Mouse (Mus musculus) cerebellum, adult 2 months (tissue): Measurements from ENCODE around the gene Etv1. TPM values are rescaled to one million over a fixed set of nuclear protein-coding genes. Genes with fewer than 3 reads are reported as not detected.
A peak's percentile ranks its signal among the peaks of the same experiment; 100 is the strongest.

Source experiments
- DNase-seq, 2 experiments: peaks; one replicate each; pipeline ENCODE4 v3.0.0; 2021
- H3K27ac ChIP-seq: fragments of 200-500 bp; 2 replicates; pipeline ENCODE4 v1.5.1; 2012; ENCODE audit warnings: low read length, control low read depth, inconsistent platforms; ENCODE audit not compliant: insufficient read depth
- H3K27me3 ChIP-seq: fragments of 200-500 bp; 2 replicates; pipeline ENCODE4 v1.6.1; 2012; ENCODE audit warnings: inconsistent platforms, mild to moderate bottlenecking, low read length, moderate library complexity; ENCODE audit not compliant: control insufficient read depth, insufficient read depth
- H3K4me1 ChIP-seq: fragments of 200-500 bp; 2 replicates; pipeline ENCODE4 v1.6.1; 2011; ENCODE audit warnings: low read length; ENCODE audit not compliant: control insufficient read depth, insufficient read depth
- H3K4me3 ChIP-seq: fragments of 200-500 bp; replicated peaks from 2 replicates; pipeline ENCODE3; 2011; ENCODE audit warnings: mild to moderate bottlenecking, low read depth, low read length, control low read depth; ENCODE audit not compliant: insufficient read depth
- CTCF ChIP-seq: fragments of 200-500 bp; IDR thresholded peaks from 2 replicates; pipeline ENCODE4 v1.5.1; 2011; ENCODE audit warnings: low read depth, mild to moderate bottlenecking, control low read depth, low read length, moderate library complexity, borderline replicate concordance; ENCODE audit not compliant: insufficient read depth
- POLR2A ChIP-seq: fragments of 200-500 bp; IDR thresholded peaks from 2 replicates; pipeline ENCODE4 v1.6.1; 2011; ENCODE audit warnings: low read length, control low read depth, borderline replicate concordance; ENCODE audit not compliant: insufficient read depth
- WGBS: fragments of 180-500 bp; shearing (Covaris S2); methylation state at CpG from one replicate; pipeline ENCODE4 v1.1.7; 2018; 5-methylcytosine and 5-hydroxymethylcytosine counted together
- polyA plus RNA-seq: library from polyadenylated mRNA; depleted of rRNA; stranded (reverse); fragments of >200 nt; gene quantifications from 2 replicates; pipeline ENCODE4 v1.2.3, GENCODE M21; 2012

Gene Etv1
- polyA plus RNA-seq, 1 experiment: 134 TPM

DNA sequence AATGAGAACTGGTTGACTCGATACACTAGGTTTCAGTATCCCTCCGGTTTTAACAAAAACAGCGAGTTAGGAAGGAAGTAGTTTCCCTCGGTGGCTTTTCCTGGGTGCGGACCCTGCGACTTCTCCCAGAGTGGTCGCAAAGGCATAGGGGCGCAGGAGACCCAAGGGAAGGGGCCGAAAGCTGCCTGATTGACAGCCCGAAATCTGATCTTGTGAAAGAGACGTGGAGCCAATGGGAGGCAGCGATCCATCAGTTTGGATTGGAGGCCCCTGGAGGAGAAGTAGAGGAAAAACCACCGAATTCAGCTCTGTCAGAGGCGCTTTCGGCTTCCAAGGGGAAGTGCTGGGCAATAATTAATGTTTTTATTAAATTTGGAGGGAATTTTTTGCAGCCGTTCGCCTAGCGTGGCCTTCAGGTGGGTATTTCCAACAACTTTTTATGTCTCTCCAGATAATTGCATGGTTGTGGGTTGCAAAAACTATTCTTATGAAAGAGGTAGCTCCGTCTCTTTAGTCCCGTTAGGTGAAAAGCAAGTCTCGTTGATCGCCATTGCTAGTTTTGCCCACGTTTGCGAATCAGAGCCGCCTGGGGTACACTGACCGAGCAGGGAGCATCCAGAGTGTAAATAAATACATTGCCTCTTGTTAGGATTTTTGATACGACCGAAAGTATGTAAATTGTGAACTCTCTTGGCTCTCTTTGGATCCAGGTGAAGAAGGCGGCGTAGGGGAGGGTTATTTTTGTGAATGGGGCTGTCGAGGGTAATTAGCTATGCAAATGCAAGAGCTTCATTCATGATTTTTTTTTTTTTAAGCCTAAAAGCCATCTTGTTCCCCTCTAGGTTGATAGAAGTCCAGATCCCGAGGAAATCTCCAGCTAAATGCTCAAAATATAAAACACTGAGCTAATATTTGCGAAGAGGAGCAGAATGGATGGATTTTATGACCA is 1.1 kb downstream of the Etv1 start:
- whole genome bisulfite sequencing: under 1% methylated on average over 33 of the region's 33 CpGs
- DNase-seq: peak; percentile 83 to 85
- Histone ChIP-seq H3K27me3 (no peaks in the 10 kb centered on the region), H3K4me1 (no peaks in the 10 kb centered on the region), H3K27ac (peak overlapping the region; percentile 94), H3K4me3 (peak overlapping the region; percentile 95)
- TF ChIP-seq POLR2A (peak; percentile 26; the same call in 1 of the 2 replicates), CTCF (peak; percentile 28; the same call in 1 of the 2 replicates)

DNA sequence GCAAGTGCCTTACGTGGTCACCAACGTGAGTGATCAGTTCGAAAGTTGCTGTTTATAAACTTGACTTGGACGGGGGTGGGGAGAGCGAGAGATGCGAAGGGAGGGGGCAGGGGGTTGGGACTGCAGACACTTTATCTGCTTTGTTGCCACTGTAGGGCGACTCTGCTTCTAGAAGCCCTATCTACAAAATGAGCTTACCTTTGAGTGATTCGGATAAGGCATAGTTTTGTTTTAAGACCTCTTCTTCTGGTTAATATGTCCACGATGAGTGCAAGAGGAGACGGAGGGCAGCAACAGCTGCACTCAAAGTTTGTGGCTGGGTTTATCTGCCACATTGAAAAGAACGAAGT is 1.8 kb downstream of the Etv1 start:
- DNase-seq: peak; percentile 69 to 80
- peak overlapping the region; percentile 94 for H3K27ac ChIP-seq
- 2% methylated on average over 11 of the region's 11 CpGs for WGBS

DNA sequence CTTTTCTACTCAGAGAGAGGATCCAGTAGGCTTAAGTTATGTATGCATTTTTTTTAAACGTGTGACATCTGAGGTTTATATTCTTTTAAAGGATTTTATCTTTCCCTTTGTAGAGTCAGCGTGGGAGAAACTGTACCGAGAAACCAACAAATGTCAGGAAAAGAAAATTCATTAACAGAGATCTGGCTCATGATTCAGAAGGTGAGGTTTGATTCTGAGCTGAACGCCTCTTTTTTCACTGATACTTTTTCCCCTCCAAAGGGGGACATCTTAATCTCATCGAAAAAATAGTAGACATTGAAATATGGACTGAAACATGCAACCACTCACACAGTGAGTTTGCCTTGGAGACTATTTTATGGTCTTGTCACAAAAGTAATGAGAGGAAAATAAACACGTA is 2.5 kb downstream of the Etv1 start:
- TF ChIP-seq CTCF (no peak), POLR2A (no peak)
- Histone ChIP-seq H3K27me3 (no peaks in the 10 kb centered on the region), H3K4me1 (no peaks in the 10 kb centered on the region), H3K4me3 (peak overlapping the region; percentile 95), H3K27ac (peak overlapping the region; percentile 94)
- DNase-seq: no peak
- 9% methylated on average over 6 of the region's 6 CpGs for WGBS

More for the DNA sequence above, 1.8 kb downstream of the Etv1 start:
- H3K4me1 ChIP-seq: no peaks in the 10 kb centered on the region
- peak overlapping the region; percentile 95 for H3K4me3 ChIP-seq
- no peaks in the 10 kb centered on the region for H3K27me3 ChIP-seq
- TF ChIP-seq POLR2A: no peak; the same call in 1 of the 2 replicates
- no peak for TF ChIP-seq CTCF

DNA sequence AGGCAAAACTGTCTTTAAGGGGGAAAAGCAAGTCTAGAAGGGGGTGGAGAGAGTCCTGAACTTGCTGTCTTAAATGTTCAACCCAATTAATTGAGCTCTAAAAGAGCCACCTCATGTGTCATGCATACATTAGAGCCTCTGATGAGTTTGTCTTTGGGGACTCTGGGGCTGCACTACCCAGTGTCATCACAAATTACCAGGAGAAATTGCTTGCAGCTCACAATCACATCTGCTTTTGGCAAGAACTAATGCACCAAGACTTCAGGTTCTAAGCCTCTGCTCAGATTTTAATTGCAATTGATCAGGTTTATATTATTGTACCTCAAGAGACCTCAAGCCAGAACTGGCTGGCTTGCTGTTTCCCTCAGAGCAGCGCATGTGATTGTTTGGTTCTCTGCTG is 4.1 kb downstream of the Etv1 start:
- Histone ChIP-seq H3K4me3 (peak overlapping the region; percentile 79), H3K27ac (peak overlapping the region; percentile 81)
- no peak for TF ChIP-seq CTCF
- peak; percentile 39; the same call in 1 of the 2 replicates for TF ChIP-seq POLR2A

DNA sequence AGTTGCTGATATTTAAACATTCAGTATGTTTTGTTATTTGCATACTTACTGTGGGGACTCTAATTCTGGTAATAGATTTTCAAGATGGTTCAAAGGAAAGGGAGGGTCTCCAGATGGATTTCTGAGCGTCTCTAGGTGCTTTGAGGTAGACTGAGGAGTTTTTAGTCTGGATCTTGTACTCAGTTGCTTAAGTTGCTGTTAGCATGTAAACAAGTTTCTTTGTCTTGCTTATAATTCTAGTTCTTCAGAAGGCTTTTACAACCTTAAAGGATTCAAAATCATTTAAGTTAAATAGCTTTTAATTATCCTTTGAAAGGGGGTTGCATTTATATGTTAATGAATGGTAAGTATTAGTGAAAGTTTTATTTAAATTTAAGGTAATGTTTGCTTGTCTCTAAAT is 5.0 kb downstream of the Etv1 start:
- Histone ChIP-seq H3K4me3 (peak overlapping the region; percentile 79), H3K27ac (peak overlapping the region; percentile 86; the same call in 1 of the 2 replicates)
- 13% methylated on average over 1 of the region's 1 CpGs for WGBS

More for the DNA sequence above, 4.1 kb downstream of the Etv1 start:
- DNase-seq: peak; percentile 61
- WGBS: 8% methylated on average over 1 of the region's 1 CpGs
- no peaks in the 10 kb centered on the region for H3K4me1 ChIP-seq
- H3K27me3 ChIP-seq: no peaks in the 10 kb centered on the region

DNA sequence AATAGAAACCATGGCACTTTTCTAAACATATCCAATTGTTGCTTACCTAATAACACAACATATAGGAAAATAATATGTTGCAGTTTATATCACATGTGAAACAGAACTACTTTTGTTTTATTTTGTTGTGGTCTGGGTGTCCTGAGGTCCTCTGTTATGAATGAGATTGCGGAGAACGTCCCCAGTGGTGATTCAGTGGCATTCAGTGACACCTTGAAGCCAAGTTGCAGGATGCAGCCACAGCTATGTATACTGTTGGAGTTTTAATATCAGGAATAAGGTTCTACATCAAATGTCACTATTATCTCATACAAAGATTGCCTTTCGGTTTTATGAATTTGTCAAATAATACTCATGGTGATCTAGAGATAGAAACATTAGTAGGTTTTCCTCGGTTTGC is 7.4 kb downstream of the Etv1 start:
- Histone ChIP-seq H3K27ac (peak overlapping the region; percentile 41; the same call in 1 of the 2 replicates), H3K27me3 (no peaks in the 10 kb centered on the region), H3K4me1 (peaks cover 4% of the 10 kb centered on the region), H3K4me3 (peak overlapping the region; percentile 79)
- DNase-seq: peak in 1 of 2 experiments; percentile 67
- 26% methylated on average over 4 of the region's 4 CpGs for WGBS
- TF ChIP-seq POLR2A (peak; percentile 21; the same call in 1 of the 2 replicates), CTCF (peak; percentile 26; the same call in 1 of the 2 replicates)

More for the DNA sequence above, 5.0 kb downstream of the Etv1 start:
- Histone ChIP-seq H3K4me1 (no peaks in the 10 kb centered on the region), H3K27me3 (no peaks in the 10 kb centered on the region)
- TF ChIP-seq CTCF (no peak), POLR2A (no peak)
- DNase-seq: no peak

DNA sequence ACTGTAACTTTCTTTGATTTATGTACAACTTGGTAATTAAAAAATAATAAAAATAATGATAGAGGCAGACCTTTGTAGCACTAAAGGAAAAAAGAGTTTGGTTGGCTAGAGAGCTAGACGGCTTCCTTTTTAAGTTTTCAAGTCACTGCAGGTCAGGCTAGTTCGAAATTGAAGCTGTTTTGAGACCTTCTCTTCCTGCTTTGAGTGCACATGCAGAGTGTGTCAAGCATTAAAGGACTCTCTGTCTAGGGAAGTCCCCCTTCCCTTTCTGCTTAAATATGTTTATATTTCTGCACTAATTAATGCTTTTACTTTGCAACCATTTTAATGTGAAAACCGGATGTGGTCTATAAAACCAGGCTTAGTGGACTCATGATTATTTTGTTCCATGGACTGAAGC is 8.5 kb downstream of the Etv1 start:
- peak overlapping the region; percentile 4; the same call in 1 of the 2 replicates for H3K27ac ChIP-seq
- no peaks in the 10 kb centered on the region for H3K27me3 ChIP-seq
- peaks cover 10% of the 10 kb centered on the region for H3K4me1 ChIP-seq
- 25% methylated on average over 3 of the region's 3 CpGs for WGBS
- H3K4me3 ChIP-seq: peak overlapping the region; percentile 79
- no peak for DNase-seq
- TF ChIP-seq CTCF (no peak), POLR2A (no peak)

DNA sequence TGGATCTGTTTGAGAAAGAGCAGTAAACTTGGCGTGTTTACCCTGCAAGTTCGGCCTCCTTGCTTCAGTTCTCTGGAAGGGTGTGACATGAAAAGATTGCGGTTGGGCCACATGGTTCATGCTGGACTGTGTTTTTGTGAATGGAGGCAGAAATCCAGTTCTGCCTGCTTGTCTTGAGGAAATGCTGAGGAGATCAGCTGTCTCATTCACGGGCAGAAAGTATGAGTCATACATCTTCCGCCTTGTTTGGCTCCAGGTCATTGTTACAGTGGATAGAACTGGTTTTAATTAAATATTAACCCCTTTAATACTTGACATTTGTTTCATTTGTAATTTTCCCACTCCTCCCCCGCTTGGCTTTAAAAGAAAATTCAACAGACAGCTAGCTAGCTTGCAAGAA is 9.4 kb downstream of the Etv1 start:
- peaks cover 17% of the 10 kb centered on the region for H3K4me1 ChIP-seq
- H3K27ac ChIP-seq: peak overlapping the region; percentile 4; the same call in 1 of the 2 replicates
- WGBS: 6% methylated on average over 6 of the region's 6 CpGs
- H3K4me3 ChIP-seq: peak overlapping the region; percentile 50
- TF ChIP-seq CTCF (no peak), POLR2A (peak; percentile 21; the same call in 1 of the 2 replicates)
- peak; percentile 74 to 85 for DNase-seq
- no peaks in the 10 kb centered on the region for H3K27me3 ChIP-seq
